Mouse (Mus musculus): Measurements from ENCODE around the gene Ftsj3. TPM values are rescaled to one million over a fixed set of nuclear protein-coding genes. Genes with fewer than 3 reads are reported as not detected.
"Not testable (repeated sequence)": the region's sequence is repeated elsewhere in the genome, so short reads cannot be mapped to it uniquely, and the experiment has no call there.

The Ftsj3 gene
- total RNA-seq, 2 experiments from 2014 or later = 82.1 to 157 TPM

GRCm38 (mm10) chr11:106271131-106271793 is 15.4 kb upstream of the Ftsj3 start:
- ATAC-seq (replicated peaks; ENCODE audit: poor library complexity, severe bottlenecking) = no peak

GRCm38 (mm10) chr11:106269060-106269431 is 13.2 kb upstream of the Ftsj3 start:
- ATAC-seq (replicated peaks; ENCODE audit: poor library complexity, severe bottlenecking) = no peak

GRCm38 (mm10) chr11:106268326-106269059 is 12.6 kb upstream of the Ftsj3 start:
- ATAC-seq (replicated peaks; ENCODE audit: poor library complexity, severe bottlenecking) = no peak

- ATAC-seq (replicated peaks; ENCODE audit: poor library complexity, severe bottlenecking) = no peak
Measured at GRCm38 (mm10) chr11:106267871-106268270, 12.0 kb upstream of the Ftsj3 start.

GRCm38 (mm10) chr11:106267311-106267852 is 11.5 kb upstream of the Ftsj3 start:
- ATAC-seq (replicated peaks; ENCODE audit: poor library complexity, severe bottlenecking) = no peak

GRCm38 (mm10) chr11:106266431-106266830 is 10.6 kb upstream of the Ftsj3 start:
- ATAC-seq (replicated peaks; ENCODE audit: poor library complexity, severe bottlenecking) = no peak

- no peak for ATAC-seq (replicated peaks; ENCODE audit: poor library complexity, severe bottlenecking)
Measured at GRCm38 (mm10) chr11:106265570-106265969, 9.7 kb upstream of the Ftsj3 start.

GRCm38 (mm10) chr11:106264988-106265387 is 9.1 kb upstream of the Ftsj3 start:
- no peak for ATAC-seq (replicated peaks; ENCODE audit: poor library complexity, severe bottlenecking)

- no peak for ATAC-seq (replicated peaks; ENCODE audit: poor library complexity, severe bottlenecking)
Measured at GRCm38 (mm10) chr11:106263963-106264362, 8.1 kb upstream of the Ftsj3 start.

- no peak for ATAC-seq (replicated peaks; ENCODE audit: poor library complexity, severe bottlenecking)
Measured at GRCm38 (mm10) chr11:106260826-106261450, 5.1 kb upstream of the Ftsj3 start.

GRCm38 (mm10) chr11:106256775-106257174 is 896 bp upstream of the Ftsj3 start:
- ATAC-seq (replicated peaks; ENCODE audit: poor library complexity, severe bottlenecking) = no peak

- ATAC-seq (replicated peaks; ENCODE audit: poor library complexity, severe bottlenecking) = peak; percentile 40; the same call in 1 of the 2 replicates
Measured at GRCm38 (mm10) chr11:106255174-106255573, 705 bp downstream of the Ftsj3 start.

GRCm38 (mm10) chr11:106254767-106255166 is 1.1 kb downstream of the Ftsj3 start:
- ATAC-seq (replicated peaks; ENCODE audit: poor library complexity, severe bottlenecking) = no peak

- ATAC-seq (replicated peaks; ENCODE audit: poor library complexity, severe bottlenecking) = no peak
Measured at GRCm38 (mm10) chr11:106249326-106249725, 6.6 kb downstream of the Ftsj3 start.

GRCm38 (mm10) chr11:106246834-106247233 is 9.0 kb downstream of the Ftsj3 start:
- ATAC-seq (replicated peaks; ENCODE audit: poor library complexity, severe bottlenecking) = 0 out of 2 replicates have a peak, but pooled peaks have one; percentile 40

GRCm38 (mm10) chr11:106233978-106234377 is 21.9 kb downstream of the Ftsj3 start:
- not testable (repeated sequence) for ATAC-seq (replicated peaks; ENCODE audit: poor library complexity, severe bottlenecking)

- ATAC-seq (replicated peaks; ENCODE audit: poor library complexity, severe bottlenecking) = no peak
Measured at GRCm38 (mm10) chr11:106220603-106221002, 35.3 kb downstream of the Ftsj3 start.

GRCm38 (mm10) chr11:106216730-106217490 is 39.0 kb downstream of the Ftsj3 start, which contains the start of gene Ddx42:
TSS of gene Ddx42 (plus strand) at chr11:106216926.
- ATAC-seq (replicated peaks; ENCODE audit: poor library complexity, severe bottlenecking) = peak; percentile 78

GRCm38 (mm10) chr11:106215927-106216729 is 39.8 kb downstream of the Ftsj3 start, which contains the start of gene Ccdc47:
TSS of gene Ccdc47 (minus strand) at chr11:106216344.
- peak; percentile 83 for ATAC-seq (replicated peaks; ENCODE audit: poor library complexity, severe bottlenecking)

Measured in granulocyte monocyte progenitor cell, adult 5-6 weeks (primary cell).